Mouse (Mus musculus) cerebellum, postnatal 10 days (tissue): ENCODE results near the gene Metap1.

Experiments
- DNase-seq, 2 experiments: peaks; one replicate each; pipeline ENCODE4 v3.0.0; 2021; ENCODE audit warnings: mixed read lengths in 2 of 2

Metap1 gene

GRCm38 (mm10) chr3:138489327-138490033, at the start of gene Metap1:
Gene Metap1, minus strand, starts transcription at chr3:138489515.
- peak; percentile 99 for DNase-seq

GRCm38 (mm10) chr3:138536031-138536430, 46.7 kb upstream of the Metap1 start:
- no peak for DNase-seq

GRCm38 (mm10) chr3:138532764-138533163, 43.4 kb upstream of the Metap1 start:
- DNase-seq = no peak

- no peak for DNase-seq
Observed at GRCm38 (mm10) chr3:138531479-138532181, 42.3 kb upstream of the Metap1 start.

GRCm38 (mm10) chr3:138530578-138531478, 41.5 kb upstream of the Metap1 start:
- no peak for DNase-seq

GRCm38 (mm10) chr3:138528265-138528664, 39.0 kb upstream of the Metap1 start:
- DNase-seq = no peak

- peak; percentile 82 to 86 for DNase-seq
Observed at GRCm38 (mm10) chr3:138527667-138528231, 38.4 kb upstream of the Metap1 start.

- peak; percentile 98 to 99 for DNase-seq
Observed at GRCm38 (mm10) chr3:138526916-138527666, 37.8 kb upstream of the Metap1 start.

GRCm38 (mm10) chr3:138526073-138526915, 37.0 kb upstream of the Metap1 start, which contains the start of gene Eif4e:
Gene Eif4e, plus strand, starts transcription at chr3:138526179.
- DNase-seq = peak in 1 of 2 experiments; percentile 16

- DNase-seq = no peak
Observed at GRCm38 (mm10) chr3:138525494-138525893, 36.2 kb upstream of the Metap1 start.

GRCm38 (mm10) chr3:138523956-138524355, 34.6 kb upstream of the Metap1 start:
- DNase-seq = no peak

- DNase-seq = no peak
Observed at GRCm38 (mm10) chr3:138519218-138519617, 29.9 kb upstream of the Metap1 start.

- DNase-seq = peak in 1 of 2 experiments; percentile 27
Observed at GRCm38 (mm10) chr3:138517881-138518280, 28.6 kb upstream of the Metap1 start.

- DNase-seq = no peak
Observed at GRCm38 (mm10) chr3:138515656-138516370, 26.5 kb upstream of the Metap1 start.

GRCm38 (mm10) chr3:138514749-138515148, 25.4 kb upstream of the Metap1 start:
- no peak for DNase-seq

GRCm38 (mm10) chr3:138513243-138513642, 23.9 kb upstream of the Metap1 start:
- no peak for DNase-seq

- DNase-seq = no peak
Observed at GRCm38 (mm10) chr3:138510471-138510870, 21.2 kb upstream of the Metap1 start.

GRCm38 (mm10) chr3:138509581-138509980, 20.3 kb upstream of the Metap1 start:
- no peak for DNase-seq

GRCm38 (mm10) chr3:138506749-138507148, 17.4 kb upstream of the Metap1 start:
- peak; percentile 64 to 69 for DNase-seq

- DNase-seq = no peak
Observed at GRCm38 (mm10) chr3:138503754-138504153, 14.4 kb upstream of the Metap1 start.
